Mouse (Mus musculus) kidney, embryonic 16.5 days (tissue): ENCODE data around the gene Pfkm. TPM values are rescaled to one million over a fixed set of nuclear protein-coding genes. Genes with fewer than 3 reads are reported as not detected.

ENCODE experiments used
- ATAC-seq: fragments of 200-750 bp; cut with Nextera tagmentation; 2 replicates; pipeline ENCODE4 v1.8.0; 2017; ENCODE audit warnings: moderate TSS enrichment; ENCODE audit not compliant: low FRiP score, low TSS enrichment
- H3K27ac ChIP-seq: fragments of 300-500 bp; sonication (generic); 2 replicates; pipeline ENCODE4 v1.5.1; 2014; ENCODE audit warnings: low read length
- H3K27me3 ChIP-seq: fragments of 300-500 bp; sonication (generic); 2 replicates; pipeline ENCODE4 v1.6.1; 2014; ENCODE audit warnings: low read length, control low read depth, mixed read lengths; ENCODE audit not compliant: insufficient read depth
- H3K36me3 ChIP-seq: fragments of 300-500 bp; sonication (generic); 2 replicates; pipeline ENCODE4 v1.6.1; 2014; ENCODE audit warnings: low read length, control low read depth, mixed read lengths; ENCODE audit not compliant: insufficient read depth
- H3K4me1 ChIP-seq: fragments of 300-500 bp; sonication (generic); 2 replicates; pipeline ENCODE4 v1.6.1; 2014; ENCODE audit warnings: low read length, control low read depth, mixed read lengths; ENCODE audit not compliant: insufficient read depth
- H3K4me2 ChIP-seq: fragments of 300-500 bp; sonication (generic); replicated peaks from 2 replicates; pipeline ENCODE4 v1.6.1; 2014; ENCODE audit warnings: low read depth, low read length
- H3K4me3 ChIP-seq: fragments of 300-500 bp; sonication (generic); 2 replicates; pipeline ENCODE4 v1.5.1; 2014; ENCODE audit warnings: mild to moderate bottlenecking, low read length
- H3K9ac ChIP-seq: fragments of 300-500 bp; sonication (generic); replicated peaks from 2 replicates; pipeline ENCODE4 v1.6.1; 2014; ENCODE audit warnings: low read length
- H3K9me3 ChIP-seq: fragments of 300-500 bp; sonication (generic); 2 replicates; pipeline ENCODE4 v1.6.1; 2016; ENCODE audit warnings: low read length, control low read depth
- WGBS: fragments of 180-500 bp; shearing (Covaris S2); extraction: QIAGEN DNeasy Blood & Tissue Kit; methylation state at CpG from one replicate; pipeline ENCODE4 v1.1.7; 2014; 5-methylcytosine and 5-hydroxymethylcytosine counted together
- polyA plus RNA-seq: library from polyadenylated mRNA; unstranded; fragments of >200 nt; fragmentation: Nextera tagmentation; extraction: Ambion mirVana; gene quantifications from 2 replicates; pipeline ENCODE4 v1.2.1, GENCODE M21; 2015

Pfkm gene
- polyA plus RNA-seq, 1 experiment from 2014 or later, result 45.7 TPM

DNA sequence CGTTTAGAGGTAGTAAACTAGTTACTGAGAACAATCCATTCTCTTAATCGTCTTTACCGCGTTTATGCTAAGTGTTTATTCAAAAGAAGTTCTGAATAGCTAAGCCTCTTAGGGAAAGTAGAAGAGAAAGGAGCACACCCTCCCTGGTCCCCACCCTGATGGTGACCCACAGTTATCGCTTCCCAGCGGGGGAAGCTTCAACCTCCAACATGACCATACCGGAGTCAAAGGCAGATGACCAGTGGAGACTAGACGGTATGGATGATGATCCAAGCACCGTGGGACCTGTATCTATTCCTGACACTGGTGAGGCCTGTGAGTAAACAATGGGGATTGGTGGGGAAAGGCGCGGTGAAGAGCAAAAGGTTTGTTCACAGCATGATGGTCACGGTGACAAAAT lies 2.5 kb downstream of the Pfkm start:
- 91% methylated on average over 12 of the region's 12 CpGs for WGBS
- Histone ChIP-seq H3K9ac (no peak overlapping the region), H3K4me3 (no peak overlapping the region), H3K4me1 (peaks cover 16% of the 10 kb centered on the region), H3K27ac (no peak overlapping the region), H3K36me3 (0 out of 2 replicates have a peak, but pooled peaks cover 2% of the 10 kb centered on the region), H3K27me3 (no peaks in the 10 kb centered on the region), H3K9me3 (no peaks in the 10 kb centered on the region; the same call in 1 of the 2 replicates), H3K4me2 (no peak overlapping the region)
- no peak for ATAC-seq

GRCm38 (mm10) chr15:98096957-98097356 lies 4.6 kb downstream of the Pfkm start:
- Histone ChIP-seq H3K9me3 (no peaks in the 10 kb centered on the region; the same call in 1 of the 2 replicates), H3K36me3 (no peaks in the 10 kb centered on the region), H3K4me1 (peaks cover 8% of the 10 kb centered on the region), H3K4me3 (no peak overlapping the region), H3K27me3 (no peaks in the 10 kb centered on the region), H3K27ac (no peak overlapping the region), H3K4me2 (no peak overlapping the region), H3K9ac (no peak overlapping the region)
- ATAC-seq, result no peak
- WGBS, result 61% methylated on average over 3 of the region's 3 CpGs

DNA sequence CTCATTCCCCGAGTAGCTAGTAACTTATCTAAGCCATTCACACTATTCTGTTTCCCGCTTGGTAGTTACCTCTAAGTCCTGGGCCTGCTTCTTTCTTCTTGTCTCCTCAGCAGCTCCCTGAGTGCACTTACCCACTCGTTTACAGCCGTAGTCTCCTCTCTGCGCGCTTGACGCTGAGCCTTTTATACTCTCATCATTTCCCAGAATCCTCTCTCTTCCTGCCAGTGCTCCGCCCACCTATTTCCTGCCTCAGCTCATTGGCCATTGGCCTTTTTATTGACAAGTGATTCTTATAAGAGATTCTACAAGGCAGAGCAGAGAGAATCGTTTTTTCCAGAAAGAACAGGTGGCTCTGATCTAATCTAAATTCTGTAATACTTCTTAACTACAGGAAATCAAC lies 6.1 kb downstream of the Pfkm start:
- Histone ChIP-seq H3K9ac (no peak overlapping the region), H3K27ac (no peak overlapping the region), H3K36me3 (no peaks in the 10 kb centered on the region), H3K27me3 (no peaks in the 10 kb centered on the region), H3K4me2 (no peak overlapping the region; the same call in 1 of the 2 replicates), H3K4me3 (no peak overlapping the region), H3K4me1 (peaks cover 5% of the 10 kb centered on the region), H3K9me3 (no peaks in the 10 kb centered on the region; the same call in 1 of the 2 replicates)
- WGBS, result 85% methylated on average over 9 of the region's 9 CpGs
- ATAC-seq, result no peak

DNA sequence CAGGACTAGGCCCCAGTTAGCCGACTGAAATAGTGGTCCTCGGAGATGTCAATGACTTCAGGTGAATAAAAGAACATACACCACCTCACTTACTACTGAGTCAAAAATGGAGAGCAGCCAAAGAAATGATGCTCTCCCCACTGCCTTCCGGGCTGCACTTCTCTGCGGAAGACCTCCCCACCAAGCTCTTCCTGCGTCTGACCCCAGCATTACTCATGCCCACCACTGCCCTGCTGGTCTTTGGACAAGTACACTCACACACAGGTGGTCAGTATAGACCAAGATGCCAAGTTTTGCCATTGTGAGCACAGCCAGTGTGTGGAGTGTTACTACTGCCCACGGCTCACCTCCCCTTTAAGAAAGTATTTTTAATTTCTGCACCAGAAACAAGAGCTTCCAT lies 10.0 kb downstream of the Pfkm start:
- 85% methylated on average over 6 of the region's 6 CpGs for WGBS
- no peaks in the 10 kb centered on the region for H3K4me1 ChIP-seq
- no peaks in the 10 kb centered on the region for H3K36me3 ChIP-seq

DNA sequence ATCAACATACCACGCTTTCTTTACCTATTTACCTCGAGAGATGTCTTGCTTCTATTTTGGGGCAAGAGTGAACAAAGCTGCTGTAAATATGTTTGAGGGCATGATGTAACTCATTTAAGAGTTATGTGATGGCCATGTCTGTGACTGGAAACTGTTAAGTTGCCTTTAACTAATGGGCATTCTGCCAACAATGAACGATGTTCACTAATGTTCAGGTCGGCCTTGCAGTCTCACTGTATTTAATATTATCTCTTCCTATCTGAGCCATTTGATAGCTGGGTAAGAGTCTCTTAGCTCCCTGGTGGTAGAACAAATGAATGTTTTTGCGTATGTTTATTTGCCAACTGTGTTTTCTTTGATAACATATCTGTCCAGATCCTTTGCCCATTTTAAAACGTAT lies 14.1 kb downstream of the Pfkm start:
- no peak overlapping the region for H3K27ac ChIP-seq
- H3K9ac ChIP-seq, result no peak overlapping the region
- no peak overlapping the region for H3K4me3 ChIP-seq
- H3K9me3 ChIP-seq, result no peaks in the 10 kb centered on the region
- peaks cover 18% of the 10 kb centered on the region for H3K4me1 ChIP-seq
- no peaks in the 10 kb centered on the region for H3K27me3 ChIP-seq
- 78% methylated on average over 6 of the region's 6 CpGs for WGBS
- no peaks in the 10 kb centered on the region for H3K36me3 ChIP-seq
- no peak overlapping the region for H3K4me2 ChIP-seq
- no peak for ATAC-seq

More for the DNA sequence above, 10.0 kb downstream of the Pfkm start:
- no peak overlapping the region for H3K4me2 ChIP-seq
- H3K9me3 ChIP-seq, result no peaks in the 10 kb centered on the region
- no peak overlapping the region for H3K4me3 ChIP-seq
- no peak overlapping the region for H3K9ac ChIP-seq
- no peak for ATAC-seq
- H3K27ac ChIP-seq, result no peak overlapping the region
- no peaks in the 10 kb centered on the region for H3K27me3 ChIP-seq

DNA sequence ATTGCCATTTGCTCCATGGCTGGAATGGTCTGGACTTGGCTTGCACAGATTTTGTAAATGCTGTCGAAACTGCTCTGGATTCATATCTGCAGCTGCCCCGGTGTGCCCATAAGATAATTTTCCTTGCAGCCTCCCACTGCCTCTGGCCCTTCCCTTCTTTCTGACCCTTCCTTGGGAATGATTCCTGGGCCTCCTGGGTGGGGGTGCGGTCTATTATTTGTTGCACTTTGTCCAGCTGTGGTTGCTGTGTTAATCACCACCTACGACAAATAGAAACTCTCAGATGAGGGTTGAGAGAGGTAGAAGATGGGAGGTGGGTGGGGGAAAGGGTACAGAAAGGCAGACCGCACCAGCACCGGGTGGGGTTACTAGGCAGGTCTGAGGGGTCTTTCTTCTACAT lies 14.8 kb downstream of the Pfkm start:
- Histone ChIP-seq H3K27me3 (no peaks in the 10 kb centered on the region), H3K27ac (no peak overlapping the region), H3K9me3 (no peaks in the 10 kb centered on the region), H3K36me3 (0 out of 2 replicates have a peak, but pooled peaks cover under 1% of the 10 kb centered on the region), H3K4me3 (no peak overlapping the region), H3K4me1 (peaks cover 18% of the 10 kb centered on the region), H3K9ac (0 out of 2 replicates have a peak overlapping the region, but pooled peaks have one; percentile 4), H3K4me2 (no peak overlapping the region)
- WGBS, result 80% methylated on average over 6 of the region's 6 CpGs
- no peak for ATAC-seq

DNA sequence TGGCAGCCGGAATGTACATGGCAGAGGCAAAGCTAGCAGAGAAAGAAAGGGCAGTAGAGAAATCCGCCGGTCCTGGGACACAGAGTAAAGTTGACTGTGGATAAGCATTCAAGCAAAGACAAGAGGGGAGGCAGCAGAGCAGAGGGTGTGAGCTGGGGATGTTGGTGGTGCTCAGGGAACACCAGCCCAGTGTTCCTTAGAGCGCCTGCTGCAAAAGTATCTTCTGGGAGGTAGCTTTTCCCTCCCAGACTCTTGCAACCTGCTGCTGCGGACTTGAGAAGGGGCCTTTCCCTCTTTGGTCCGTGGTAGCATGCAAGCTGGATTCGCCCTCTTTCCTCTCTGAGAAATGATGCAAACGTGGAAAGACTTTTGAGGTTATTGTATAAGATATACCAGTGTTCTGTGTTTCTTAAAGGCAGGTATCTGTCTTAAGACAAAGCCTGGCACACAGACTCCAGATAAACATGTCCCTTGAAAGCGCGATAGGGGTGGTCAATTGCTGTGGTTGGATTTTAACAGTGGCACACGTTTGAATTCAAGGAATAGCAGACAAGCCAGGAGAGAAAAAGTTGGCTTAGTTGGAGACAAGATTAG lies 15.4 kb downstream of the Pfkm start:
- Histone ChIP-seq H3K9me3 (no peaks in the 10 kb centered on the region), H3K4me1 (peaks cover 18% of the 10 kb centered on the region), H3K9ac (peak overlapping the region; percentile 88), H3K27ac (peak overlapping the region; percentile 49; the same call in 1 of the 2 replicates), H3K36me3 (0 out of 2 replicates have a peak, but pooled peaks cover 5% of the 10 kb centered on the region), H3K4me3 (peak overlapping the region; percentile 74), H3K27me3 (no peaks in the 10 kb centered on the region), H3K4me2 (peak overlapping the region; percentile 83)
- 40% methylated on average over 11 of the region's 11 CpGs for WGBS
- ATAC-seq, result 0 out of 2 replicates have a peak, but pooled peaks have one; percentile 8

DNA sequence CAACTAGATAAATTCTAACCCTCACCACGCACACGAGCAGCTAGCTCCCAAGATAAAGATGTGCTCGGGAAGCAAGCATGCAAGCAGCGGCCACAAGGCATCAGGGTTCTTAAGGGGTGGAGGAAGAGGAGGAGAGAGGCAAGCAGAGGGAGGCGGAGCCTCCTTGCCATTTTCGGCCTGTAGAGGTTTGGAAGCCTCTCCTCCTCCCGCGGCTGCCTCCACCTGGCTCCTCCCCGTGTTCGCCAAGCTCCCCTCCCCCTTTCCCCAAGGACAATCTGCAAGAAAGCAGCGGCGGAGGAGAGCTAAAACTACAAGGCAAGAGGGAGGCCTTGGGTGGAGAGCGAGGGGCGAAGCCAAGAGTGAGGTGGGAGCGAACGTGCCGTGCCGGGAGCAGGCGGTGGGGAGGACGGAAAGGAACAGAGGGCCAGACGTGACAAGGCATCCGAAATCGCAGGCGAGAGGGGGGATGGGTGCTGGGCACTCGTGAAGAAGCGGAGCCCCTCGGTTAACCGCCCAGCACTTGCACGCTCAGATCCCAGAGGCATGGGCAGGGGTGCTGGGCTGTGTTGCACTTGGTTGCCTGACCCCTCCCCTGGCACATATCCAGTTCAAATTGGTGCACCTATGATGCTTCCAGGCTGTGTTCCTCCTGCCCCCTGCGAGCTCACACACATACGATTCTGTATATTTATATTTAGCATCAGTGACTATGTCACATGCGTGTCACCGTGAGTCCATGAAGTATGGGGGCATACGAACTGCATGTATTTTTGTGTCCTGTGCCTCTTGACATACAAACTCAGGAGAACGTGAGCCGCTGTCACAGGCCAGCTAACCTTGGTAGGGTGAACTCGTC lies 16.1 kb downstream of the Pfkm start:
- Histone ChIP-seq H3K27me3 (no peaks in the 10 kb centered on the region), H3K9ac (peak overlapping the region; percentile 88), H3K4me3 (peak overlapping the region; percentile 74), H3K36me3 (0 out of 2 replicates have a peak, but pooled peaks cover 5% of the 10 kb centered on the region), H3K4me2 (peak overlapping the region; percentile 83), H3K9me3 (no peaks in the 10 kb centered on the region), H3K4me1 (peaks cover 18% of the 10 kb centered on the region), H3K27ac (peak overlapping the region; percentile 90)
- WGBS, result 3% methylated on average over 37 of the region's 37 CpGs
- ATAC-seq, result peak; percentile 97

- Histone ChIP-seq H3K9me3 (no peaks in the 10 kb centered on the region), H3K4me3 (no peak overlapping the region), H3K36me3 (0 out of 2 replicates have a peak, but pooled peaks cover 5% of the 10 kb centered on the region), H3K4me2 (no peak overlapping the region), H3K27me3 (no peaks in the 10 kb centered on the region), H3K27ac (no peak overlapping the region), H3K4me1 (peaks cover 18% of the 10 kb centered on the region), H3K9ac (no peak overlapping the region)
- WGBS, result 77% methylated on average over 5 of the region's 5 CpGs
- no peak for ATAC-seq
Observed at GRCm38 (mm10) chr15:98111791-98112190, 19.4 kb downstream of the Pfkm start.
